Mouse (Mus musculus) stomach, postnatal 0 days (tissue): ENCODE results near the gene C1qa. TPM values are rescaled to one million over a fixed set of nuclear protein-coding genes. Genes with fewer than 3 reads are reported as not detected.

Experiments
- ATAC-seq: fragments of 200-750 bp; cut with Nextera tagmentation; 2 replicates; pipeline ENCODE4 v1.8.0; 2017; ENCODE audit not compliant: low FRiP score, low TSS enrichment
- DNase-seq: peaks from one replicate; pipeline ENCODE4 v3.0.0-alpha.2; 2016; ENCODE audit warnings: low spot score
- H3K27ac ChIP-seq: fragments of 300-500 bp; sonication (generic); replicated peaks from 2 replicates; pipeline ENCODE4 v1.5.1; 2014; ENCODE audit warnings: mild to moderate bottlenecking, control low read depth
- H3K27me3 ChIP-seq: fragments of 300-500 bp; sonication (generic); 2 replicates; pipeline ENCODE4 v1.6.1; 2014; ENCODE audit warnings: low read length; ENCODE audit not compliant: control insufficient read depth, insufficient read depth
- H3K36me3 ChIP-seq: fragments of 300-500 bp; sonication (generic); 2 replicates; pipeline ENCODE4 v1.6.1; 2014; ENCODE audit warnings: low read length, mixed read lengths; ENCODE audit not compliant: control insufficient read depth, insufficient read depth
- H3K4me1 ChIP-seq: fragments of 300-500 bp; sonication (generic); replicated peaks from 2 replicates; pipeline ENCODE4 v1.6.1; 2014; ENCODE audit warnings: antibody characterized with exemption; ENCODE audit not compliant: control insufficient read depth, insufficient read depth
- H3K4me2 ChIP-seq: fragments of 300-500 bp; sonication (generic); replicated peaks from 2 replicates; pipeline ENCODE4 v1.6.1; 2014; ENCODE audit warnings: low read depth, mild to moderate bottlenecking, control low read depth, moderate library complexity
- H3K4me3 ChIP-seq: fragments of 300-500 bp; sonication (generic); 2 replicates; pipeline ENCODE4 v1.5.1; 2014; ENCODE audit warnings: low read depth, low read length, control low read depth
- H3K9ac ChIP-seq: fragments of 300-500 bp; sonication (generic); 2 replicates; pipeline ENCODE4 v1.6.1; 2014; ENCODE audit warnings: mild to moderate bottlenecking, low read length, control low read depth, mixed read lengths
- H3K9me3 ChIP-seq: fragments of 300-500 bp; sonication (generic); 2 replicates; pipeline ENCODE4 v1.6.1; 2016; ENCODE audit warnings: low read length; ENCODE audit not compliant: control insufficient read depth
- CTCF ChIP-seq: IDR thresholded peaks from 2 replicates; pipeline ENCODE4 v1.5.1; 2016; ENCODE audit warnings: antibody characterized with exemption, low read depth, mild to moderate bottlenecking, moderate library complexity
- EP300 ChIP-seq: optimal IDR thresholded peaks from 2 replicates; pipeline ENCODE3; 2016; ENCODE audit warnings: antibody characterized with exemption
- WGBS: fragments of 180-500 bp; shearing (Covaris S2); extraction: QIAGEN DNeasy Blood & Tissue Kit; methylation state at CpG from one replicate; pipeline ENCODE4 v1.1.7; 2014; 5-methylcytosine and 5-hydroxymethylcytosine counted together
- polyA plus RNA-seq: library from polyadenylated mRNA; unstranded; fragments of >200 nt; fragmentation: Nextera tagmentation; extraction: Ambion mirVana; gene quantifications from 2 replicates; pipeline ENCODE4 v1.2.1, GENCODE M21; 2015

Gene C1qa
- polyA plus RNA-seq, 1 experiment from 2014 or later: 49.7 TPM

GRCm38 (mm10) chr4:136937344-136937743 lies 38.7 kb upstream of the C1qa start:
- TF ChIP-seq CTCF (no peak), EP300 (no peak)
- no peak overlapping the region for H3K4me2 ChIP-seq
- H3K9me3 ChIP-seq: no peaks in the 10 kb centered on the region
- DNase-seq (no peak), ATAC-seq (no peak)
- H3K27ac ChIP-seq: no peak overlapping the region
- no peak overlapping the region for H3K4me3 ChIP-seq
- no peaks in the 10 kb centered on the region for H3K4me1 ChIP-seq
- H3K9ac ChIP-seq: no peak overlapping the region
- 76% methylated on average over 4 of the region's 4 CpGs for WGBS
- no peaks in the 10 kb centered on the region for H3K27me3 ChIP-seq
- H3K36me3 ChIP-seq: no peaks in the 10 kb centered on the region

GRCm38 (mm10) chr4:136934746-136935613 lies 36.4 kb upstream of the C1qa start:
- Histone ChIP-seq H3K9me3 (no peaks in the 10 kb centered on the region), H3K27me3 (no peaks in the 10 kb centered on the region), H3K36me3 (no peaks in the 10 kb centered on the region), H3K9ac (no peak overlapping the region), H3K4me3 (no peak overlapping the region), H3K4me2 (no peak overlapping the region), H3K4me1 (no peaks in the 10 kb centered on the region), H3K27ac (no peak overlapping the region)
- whole genome bisulfite sequencing: 40% methylated on average over 18 of the region's 18 CpGs
- TF ChIP-seq EP300: no peak
- TF ChIP-seq CTCF: no peak
- DNase-seq (no peak), ATAC-seq (peak; percentile 27; the same call in 1 of the 2 replicates)

- H3K27me3 ChIP-seq: no peaks in the 10 kb centered on the region
- no peak for ATAC-seq
These were observed 31.9 kb upstream of the C1qa start for GRCm38 (mm10) chr4:136930474-136930873.

GRCm38 (mm10) chr4:136928928-136929327 lies 30.3 kb upstream of the C1qa start:
- H3K9ac ChIP-seq: no peak overlapping the region
- H3K4me1 ChIP-seq: no peaks in the 10 kb centered on the region
- ATAC-seq: no peak
- H3K9me3 ChIP-seq: no peaks in the 10 kb centered on the region
- no peak overlapping the region for H3K4me3 ChIP-seq
- no peak overlapping the region for H3K4me2 ChIP-seq
- TF ChIP-seq CTCF: peak; percentile 75
- no peak for TF ChIP-seq EP300
- H3K27ac ChIP-seq: no peak overlapping the region
- WGBS: 7% methylated on average over 5 of the region's 5 CpGs
- H3K27me3 ChIP-seq: no peaks in the 10 kb centered on the region
- H3K36me3 ChIP-seq: no peaks in the 10 kb centered on the region
- DNase-seq: no peak

More at GRCm38 (mm10) chr4:136930474-136930873, 31.9 kb upstream of the C1qa start:
- Histone ChIP-seq H3K4me1 (no peaks in the 10 kb centered on the region), H3K9me3 (no peaks in the 10 kb centered on the region), H3K9ac (no peak overlapping the region), H3K4me3 (no peak overlapping the region), H3K36me3 (no peaks in the 10 kb centered on the region), H3K4me2 (no peak overlapping the region), H3K27ac (no peak overlapping the region)
- TF ChIP-seq EP300 (no peak), CTCF (no peak)
- no peak for DNase-seq
- 71% methylated on average over 8 of the region's 8 CpGs for WGBS

- WGBS: 21% methylated on average over 15 of the region's 15 CpGs
- no peaks in the 10 kb centered on the region for H3K4me1 ChIP-seq
- TF ChIP-seq CTCF (no peak), EP300 (no peak)
- no peaks in the 10 kb centered on the region for H3K27me3 ChIP-seq
- no peak overlapping the region for H3K4me3 ChIP-seq
- ATAC-seq: no peak
- no peaks in the 10 kb centered on the region for H3K9me3 ChIP-seq
- no peak overlapping the region for H3K4me2 ChIP-seq
- H3K36me3 ChIP-seq: no peaks in the 10 kb centered on the region
- no peak overlapping the region for H3K27ac ChIP-seq
- DNase-seq: no peak
- H3K9ac ChIP-seq: no peak overlapping the region
These were observed 27.2 kb upstream of the C1qa start for GRCm38 (mm10) chr4:136925804-136926203.

GRCm38 (mm10) chr4:136924529-136924928 lies 25.9 kb upstream of the C1qa start:
- peak; percentile 82 for DNase-seq
- H3K27ac ChIP-seq: no peak overlapping the region
- no peaks in the 10 kb centered on the region for H3K9me3 ChIP-seq
- no peaks in the 10 kb centered on the region for H3K4me1 ChIP-seq
- H3K36me3 ChIP-seq: no peaks in the 10 kb centered on the region
- H3K4me2 ChIP-seq: no peak overlapping the region
- H3K4me3 ChIP-seq: no peak overlapping the region
- H3K27me3 ChIP-seq: no peaks in the 10 kb centered on the region
- no peak for ATAC-seq
- 6% methylated on average over 6 of the region's 6 CpGs for WGBS
- TF ChIP-seq CTCF (peak; percentile 12; the same call in 1 of the 2 replicates), EP300 (no peak)
- no peak overlapping the region for H3K9ac ChIP-seq
